Mouse (Mus musculus): Measurements from ENCODE around the gene Cyb5r4. TPM values are rescaled to one million over a fixed set of nuclear protein-coding genes. Genes with fewer than 3 reads are reported as not detected.
"Not testable (repeated sequence)": the region's sequence is repeated elsewhere in the genome, so short reads cannot be mapped to it uniquely, and the experiment has no call there.

Cyb5r4 gene
- polyA plus RNA-seq (2014; fragmentation: Nextera tagmentation; extraction: Ambion mirVana) = 85.5 and 86.6 TPM in 2 replicates

DNA sequence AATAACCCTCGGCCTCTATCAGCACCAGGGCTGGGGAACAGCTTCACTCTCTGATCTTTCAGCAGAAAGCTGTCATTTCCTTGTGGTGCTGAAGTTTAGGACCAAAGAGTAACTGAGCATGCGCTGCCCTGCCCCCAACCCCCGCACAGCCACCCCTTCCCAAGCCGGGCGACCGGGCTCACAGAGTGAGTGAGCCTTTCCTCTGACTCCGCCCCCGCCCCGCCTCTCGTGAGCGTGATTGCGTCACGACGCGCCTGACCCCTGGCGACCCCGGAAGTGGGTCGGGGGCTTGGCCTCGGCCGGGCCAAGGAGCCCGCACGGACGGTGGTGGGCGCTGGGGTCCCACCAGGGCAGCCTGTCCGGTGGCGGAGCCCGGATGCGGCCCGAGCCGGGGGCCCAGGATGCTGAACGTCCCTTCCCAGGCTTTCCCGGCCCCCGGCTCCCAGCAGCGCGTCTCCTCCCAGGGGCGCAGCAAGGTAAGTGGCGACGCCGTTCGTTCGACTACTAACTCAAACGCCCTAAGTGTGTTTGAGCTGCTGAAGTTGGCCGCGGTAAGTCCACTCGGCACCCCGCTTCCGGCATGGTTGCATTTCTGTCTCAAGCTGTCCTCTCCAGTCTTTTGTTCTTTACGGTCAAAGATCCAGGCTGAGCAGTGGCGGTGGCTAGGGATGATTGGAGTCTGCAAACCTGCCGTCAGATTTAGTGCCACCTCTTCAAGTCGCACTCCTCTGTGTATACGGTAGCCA is at the start of gene Cyb5r4:
TSS of gene Cyb5r4 (plus strand) at position 237 of the 746 bp plus-strand sequence.
- peak; percentile 99 for ATAC-seq (replicated peaks; ENCODE audit: insufficient number of reproducible peaks, low FRiP score, low TSS enrichment, low read depth)
- WGBS = 0% methylated on average over 52 of the region's 52 CpGs

GRCm38 (mm10) chr9:86972471-86972870 is 49.3 kb upstream of the Cyb5r4 start:
- H3K27ac ChIP-seq (replicated peaks; ENCODE audit: low read depth, low read length); H3K4me2 ChIP-seq (ENCODE audit: low read depth, low read length); ATAC-seq (replicated peaks; ENCODE audit: insufficient number of reproducible peaks, low FRiP score, low TSS enrichment, low read depth); DNase-seq (ENCODE audit: low spot score); H3K9me3 ChIP-seq (replicated peaks; ENCODE audit: control insufficient read depth, low read length); H3K36me3 ChIP-seq (replicated peaks; ENCODE audit: control insufficient read depth, insufficient read depth, low read depth, low read length); H3K4me1 ChIP-seq (ENCODE audit: control insufficient read depth, insufficient read depth, low read length); H3K9ac ChIP-seq (replicated peaks; ENCODE audit: low read length); H3K4me3 ChIP-seq (ENCODE audit: low read depth, low read length); H3K27me3 ChIP-seq (ENCODE audit: control insufficient read depth, insufficient read depth, low read length): not testable (repeated sequence)

More for the DNA sequence above, at the start of gene Cyb5r4:
- Histone ChIP-seq H3K9me3 (replicated peaks; ENCODE audit: control insufficient read depth, low read length) (no peaks in the 10 kb centered on the region), H3K9ac (replicated peaks; ENCODE audit: low read length) (peak within 1 kb of the TSS; percentile 71), H3K36me3 (replicated peaks; ENCODE audit: control insufficient read depth, insufficient read depth, low read depth, low read length) (no peaks in the 10 kb centered on the region), H3K4me3 (ENCODE audit: low read depth, low read length) (peak within 1 kb of the TSS; percentile 82), H3K4me2 (ENCODE audit: low read depth, low read length) (peak within 1 kb of the TSS; percentile 44), H3K4me1 (ENCODE audit: control insufficient read depth, insufficient read depth, low read length) (no peaks in the 10 kb centered on the region), H3K27me3 (ENCODE audit: control insufficient read depth, insufficient read depth, low read length) (peaks cover 2% of the 10 kb centered on the region), H3K27ac (replicated peaks; ENCODE audit: low read depth, low read length) (no peak within 1 kb of the TSS)
- DNase-seq (ENCODE audit: low spot score) = peak; percentile 98

DNA sequence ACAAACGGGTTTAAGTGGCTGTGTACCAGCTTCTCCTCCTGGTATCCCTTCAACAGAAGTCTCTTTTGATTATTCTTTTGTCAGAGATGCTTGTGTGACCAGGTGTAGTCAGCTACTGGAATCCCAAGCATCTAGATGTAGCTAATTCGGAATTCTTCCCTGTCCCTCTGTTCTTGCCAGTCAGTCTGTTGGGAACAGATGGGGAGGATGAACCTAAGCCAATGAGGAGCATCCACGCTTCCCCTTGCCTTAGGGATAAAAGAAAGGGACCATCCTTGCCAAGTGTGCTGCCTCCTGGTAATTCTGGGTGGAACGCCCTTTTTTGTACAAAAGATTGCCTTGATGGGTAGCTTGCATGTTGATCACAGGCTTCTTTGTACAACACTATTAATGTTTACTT is 48.3 kb upstream of the Cyb5r4 start:
- no peak overlapping the region for H3K27ac ChIP-seq (replicated peaks; ENCODE audit: low read depth, low read length)
- no peak overlapping the region for H3K9ac ChIP-seq (replicated peaks; ENCODE audit: low read length)
- H3K27me3 ChIP-seq (ENCODE audit: control insufficient read depth, insufficient read depth, low read length) = no peaks in the 10 kb centered on the region
- no peak overlapping the region for H3K4me3 ChIP-seq (ENCODE audit: low read depth, low read length)
- WGBS = 75% methylated on average over 4 of the region's 4 CpGs
- ATAC-seq (replicated peaks; ENCODE audit: insufficient number of reproducible peaks, low FRiP score, low TSS enrichment, low read depth) (no peak), DNase-seq (ENCODE audit: low spot score) (no peak)
- no peaks in the 10 kb centered on the region for H3K4me1 ChIP-seq (ENCODE audit: control insufficient read depth, insufficient read depth, low read length)
- no peak overlapping the region for H3K4me2 ChIP-seq (ENCODE audit: low read depth, low read length)
- no peaks in the 10 kb centered on the region for H3K9me3 ChIP-seq (replicated peaks; ENCODE audit: control insufficient read depth, low read length)
- H3K36me3 ChIP-seq (replicated peaks; ENCODE audit: control insufficient read depth, insufficient read depth, low read depth, low read length) = no peaks in the 10 kb centered on the region

DNA sequence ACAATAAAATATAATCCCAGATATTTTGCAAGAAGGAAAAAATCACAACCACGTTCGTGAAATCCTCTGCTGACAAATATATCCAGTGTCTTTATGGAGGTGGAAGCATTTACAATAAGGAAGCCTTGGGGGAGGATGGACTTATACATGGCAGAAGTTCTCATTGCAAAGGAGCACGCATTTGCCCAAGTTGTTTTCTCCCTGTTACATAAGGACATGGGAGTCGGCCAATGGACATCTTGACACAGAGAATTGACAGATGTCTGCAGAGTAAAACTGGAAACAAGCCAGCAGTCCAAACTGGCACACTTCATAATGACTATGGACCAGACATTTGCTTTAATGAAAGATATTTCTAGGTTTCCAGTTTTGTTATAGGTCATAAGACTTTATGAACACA is 44.9 kb upstream of the Cyb5r4 start:
- ATAC-seq (replicated peaks; ENCODE audit: insufficient number of reproducible peaks, low FRiP score, low TSS enrichment, low read depth) (no peak), DNase-seq (ENCODE audit: low spot score) (no peak)
- no peak overlapping the region for H3K4me3 ChIP-seq (ENCODE audit: low read depth, low read length)
- H3K4me2 ChIP-seq (ENCODE audit: low read depth, low read length) = no peak overlapping the region
- 85% methylated on average over 4 of the region's 4 CpGs for WGBS
- H3K36me3 ChIP-seq (replicated peaks; ENCODE audit: control insufficient read depth, insufficient read depth, low read depth, low read length) = no peaks in the 10 kb centered on the region
- no peak overlapping the region for H3K27ac ChIP-seq (replicated peaks; ENCODE audit: low read depth, low read length)
- no peaks in the 10 kb centered on the region for H3K4me1 ChIP-seq (ENCODE audit: control insufficient read depth, insufficient read depth, low read length)
- H3K9ac ChIP-seq (replicated peaks; ENCODE audit: low read length) = no peak overlapping the region
- no peaks in the 10 kb centered on the region for H3K9me3 ChIP-seq (replicated peaks; ENCODE audit: control insufficient read depth, low read length)
- no peaks in the 10 kb centered on the region for H3K27me3 ChIP-seq (ENCODE audit: control insufficient read depth, insufficient read depth, low read length)

GRCm38 (mm10) chr9:86978257-86978907 is 43.4 kb upstream of the Cyb5r4 start:
- no peak for DNase-seq (ENCODE audit: low spot score)
- H3K27ac ChIP-seq (replicated peaks; ENCODE audit: low read depth, low read length) = no peak overlapping the region

DNA sequence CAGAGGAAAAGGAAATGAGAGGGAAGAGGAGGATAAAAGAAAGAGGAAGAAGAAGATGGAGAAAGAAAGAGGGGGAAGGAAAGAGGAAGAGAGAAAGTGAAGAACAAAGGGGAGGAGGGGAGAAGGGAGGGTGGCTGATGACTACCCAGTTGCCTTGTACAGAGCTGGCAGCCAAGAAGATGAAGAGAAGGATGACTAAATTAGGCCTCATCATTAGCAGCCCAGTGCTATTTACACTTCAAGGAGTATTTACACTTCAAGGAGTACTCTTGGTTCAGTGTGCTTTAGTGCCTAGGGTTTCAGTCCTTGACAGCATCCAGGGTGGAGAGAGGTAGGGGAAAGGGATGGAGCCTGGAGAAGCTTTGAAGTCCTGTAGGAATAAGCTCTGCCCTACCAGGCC is 41.8 kb upstream of the Cyb5r4 start:
- Histone ChIP-seq H3K27ac (replicated peaks; ENCODE audit: low read depth, low read length) (no peak overlapping the region), H3K36me3 (replicated peaks; ENCODE audit: control insufficient read depth, insufficient read depth, low read depth, low read length) (no peaks in the 10 kb centered on the region), H3K9me3 (replicated peaks; ENCODE audit: control insufficient read depth, low read length) (no peaks in the 10 kb centered on the region), H3K27me3 (ENCODE audit: control insufficient read depth, insufficient read depth, low read length) (no peaks in the 10 kb centered on the region), H3K4me3 (ENCODE audit: low read depth, low read length) (no peak overlapping the region), H3K4me2 (ENCODE audit: low read depth, low read length) (no peak overlapping the region), H3K4me1 (ENCODE audit: control insufficient read depth, insufficient read depth, low read length) (no peaks in the 10 kb centered on the region), H3K9ac (replicated peaks; ENCODE audit: low read length) (no peak overlapping the region)
- DNase-seq (ENCODE audit: low spot score) (no peak), ATAC-seq (replicated peaks; ENCODE audit: insufficient number of reproducible peaks, low FRiP score, low TSS enrichment, low read depth) (no peak)

More at GRCm38 (mm10) chr9:86978257-86978907, 43.4 kb upstream of the Cyb5r4 start:
- H3K4me2 ChIP-seq (ENCODE audit: low read depth, low read length) = no peak overlapping the region
- no peaks in the 10 kb centered on the region for H3K4me1 ChIP-seq (ENCODE audit: control insufficient read depth, insufficient read depth, low read length)
- no peaks in the 10 kb centered on the region for H3K27me3 ChIP-seq (ENCODE audit: control insufficient read depth, insufficient read depth, low read length)
- ATAC-seq (replicated peaks; ENCODE audit: insufficient number of reproducible peaks, low FRiP score, low TSS enrichment, low read depth) = no peak
- H3K4me3 ChIP-seq (ENCODE audit: low read depth, low read length) = no peak overlapping the region
- no peaks in the 10 kb centered on the region for H3K36me3 ChIP-seq (replicated peaks; ENCODE audit: control insufficient read depth, insufficient read depth, low read depth, low read length)
- H3K9ac ChIP-seq (replicated peaks; ENCODE audit: low read length) = no peak overlapping the region
- WGBS = 60% methylated on average over 7 of the region's 7 CpGs
- H3K9me3 ChIP-seq (replicated peaks; ENCODE audit: control insufficient read depth, low read length) = no peaks in the 10 kb centered on the region

DNA sequence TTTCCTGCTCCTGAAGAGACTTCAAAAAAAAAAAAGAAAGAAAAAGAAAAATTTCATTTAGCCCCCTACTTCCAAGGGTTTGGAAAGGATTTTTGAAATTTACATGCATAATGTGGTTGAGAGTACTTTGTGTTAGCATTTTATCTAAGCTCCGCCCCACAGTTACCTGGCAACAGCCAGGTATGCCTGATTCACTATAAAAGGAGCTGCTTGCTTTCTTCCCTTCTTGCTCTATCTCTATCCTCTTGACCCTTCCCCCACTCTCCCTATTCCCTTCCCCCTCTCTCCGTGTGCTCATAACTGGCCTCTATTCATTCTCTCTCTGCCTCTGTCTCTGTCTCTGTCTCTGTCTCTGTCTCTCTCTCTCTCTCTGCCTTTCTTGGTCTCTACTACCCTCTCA is 40.9 kb upstream of the Cyb5r4 start:
- Histone ChIP-seq H3K4me3 (ENCODE audit: low read depth, low read length) (no peak overlapping the region), H3K27ac (replicated peaks; ENCODE audit: low read depth, low read length) (no peak overlapping the region), H3K36me3 (replicated peaks; ENCODE audit: control insufficient read depth, insufficient read depth, low read depth, low read length) (no peaks in the 10 kb centered on the region), H3K9ac (replicated peaks; ENCODE audit: low read length) (no peak overlapping the region), H3K4me1 (ENCODE audit: control insufficient read depth, insufficient read depth, low read length) (no peaks in the 10 kb centered on the region), H3K4me2 (ENCODE audit: low read depth, low read length) (no peak overlapping the region), H3K27me3 (ENCODE audit: control insufficient read depth, insufficient read depth, low read length) (no peaks in the 10 kb centered on the region), H3K9me3 (replicated peaks; ENCODE audit: control insufficient read depth, low read length) (no peaks in the 10 kb centered on the region)
- no peak for DNase-seq (ENCODE audit: low spot score)
- ATAC-seq (replicated peaks; ENCODE audit: insufficient number of reproducible peaks, low FRiP score, low TSS enrichment, low read depth) = no peak
- 52% methylated on average over 2 of the region's 2 CpGs for WGBS

DNA sequence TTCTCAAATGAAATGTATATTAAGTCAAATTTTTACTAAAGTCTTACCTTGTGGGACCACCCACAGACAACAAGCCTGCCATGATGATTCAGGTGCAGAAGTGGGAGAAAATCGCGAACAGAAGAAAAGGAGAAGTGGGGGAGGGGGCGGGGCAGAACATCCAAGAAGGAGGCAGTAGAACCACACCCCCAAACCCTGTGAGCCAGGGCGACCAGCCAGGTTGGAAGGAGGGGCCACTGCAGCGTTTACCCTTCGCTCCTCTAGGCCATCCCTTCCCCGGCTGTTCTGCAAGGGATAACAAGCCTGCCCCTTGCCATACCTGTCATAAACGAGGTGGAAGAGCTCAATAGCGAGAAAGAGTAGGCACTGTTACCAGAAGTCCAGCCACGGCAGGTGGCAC is 40.3 kb upstream of the Cyb5r4 start:
- ATAC-seq (replicated peaks; ENCODE audit: insufficient number of reproducible peaks, low FRiP score, low TSS enrichment, low read depth) (no peak), DNase-seq (ENCODE audit: low spot score) (peak; percentile 25)
- Histone ChIP-seq H3K36me3 (replicated peaks; ENCODE audit: control insufficient read depth, insufficient read depth, low read depth, low read length) (no peaks in the 10 kb centered on the region), H3K27ac (replicated peaks; ENCODE audit: low read depth, low read length) (no peak overlapping the region), H3K4me2 (ENCODE audit: low read depth, low read length) (no peak overlapping the region), H3K9me3 (replicated peaks; ENCODE audit: control insufficient read depth, low read length) (no peaks in the 10 kb centered on the region), H3K9ac (replicated peaks; ENCODE audit: low read length) (no peak overlapping the region), H3K4me1 (ENCODE audit: control insufficient read depth, insufficient read depth, low read length) (no peaks in the 10 kb centered on the region), H3K27me3 (ENCODE audit: control insufficient read depth, insufficient read depth, low read length) (no peaks in the 10 kb centered on the region), H3K4me3 (ENCODE audit: low read depth, low read length) (no peak overlapping the region)
- 17% methylated on average over 10 of the region's 10 CpGs for WGBS

Measured in embryonic facial prominence, embryonic 11.5 days (tissue).